Mouse (Mus musculus): ENCODE measurements at regions not wholly inside any gene's neighbourhood (a gene's known extent, or its start where the extent isn't known, plus 50 kb on each side); places are given as distances from the start of the nearest gene placed in this dataset.

DNA sequence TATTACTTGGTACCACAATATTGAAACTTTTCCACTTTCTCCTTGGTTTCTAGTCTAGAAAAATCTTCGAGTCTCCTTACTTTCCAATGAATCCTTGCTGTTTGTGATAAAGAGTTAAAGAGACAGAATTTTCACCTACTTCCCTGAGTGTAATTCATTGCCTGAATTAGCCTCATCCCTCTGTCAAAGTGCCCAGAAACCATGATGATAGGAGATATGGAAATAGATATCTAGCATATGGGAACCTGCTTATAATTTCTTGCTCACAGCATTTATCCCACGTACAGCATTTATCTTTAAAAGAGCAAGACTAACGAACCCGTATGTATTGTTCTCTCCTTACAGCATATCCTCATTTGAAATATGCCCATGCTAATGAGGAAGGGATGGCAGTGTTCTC, 128.2 kb upstream of the Satb1 start:
- Histone ChIP-seq H3K36me3 (ENCODE audit: control insufficient read depth, insufficient read depth) (no peaks in the 10 kb centered on the region), H3K27me3 (replicated peaks; ENCODE audit: control insufficient read depth, insufficient read depth, low read length) (no peaks in the 10 kb centered on the region), H3K4me2 (replicated peaks; ENCODE audit: low read depth) (no peak overlapping the region), H3K4me1 (replicated peaks; ENCODE audit: control insufficient read depth, insufficient read depth, low read length) (no peaks in the 10 kb centered on the region), H3K27ac (ENCODE audit: low read depth, low read length) (no peak overlapping the region), H3K9ac (ENCODE audit: low read depth, low read length) (no peak overlapping the region), H3K9me3 (ENCODE audit: control insufficient read depth) (no peaks in the 10 kb centered on the region), H3K4me3 (ENCODE audit: low read depth, low read length) (no peak overlapping the region)
- no peak for ATAC-seq
- 90% methylated on average over 4 of the region's 4 CpGs for whole genome bisulfite sequencing
- no peak for TF ChIP-seq CTCF (IDR thresholded peaks at IDR 0.05; ENCODE audit: low read depth)

DNA sequence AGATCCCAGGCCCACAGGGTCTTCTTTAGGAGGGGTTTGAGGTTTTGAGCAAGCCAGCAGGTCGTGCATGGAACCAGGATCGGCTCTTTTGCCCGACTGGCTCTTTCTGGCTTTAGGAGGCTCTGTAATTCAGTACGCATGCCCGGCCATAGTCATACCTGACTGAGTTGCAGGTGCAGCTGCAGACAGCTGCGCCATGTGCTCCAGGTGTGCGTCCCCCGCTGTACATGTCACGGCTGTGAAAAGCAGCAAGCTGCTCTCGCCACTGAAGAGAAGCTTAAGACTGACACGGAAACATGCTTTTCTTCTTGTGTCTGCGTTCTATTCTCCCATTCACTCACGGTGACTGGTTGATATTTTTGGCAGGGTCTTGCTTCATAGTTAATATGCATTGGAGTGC, 123.2 kb upstream of the Satb1 start:
- TF ChIP-seq CTCF (IDR thresholded peaks at IDR 0.05; ENCODE audit: low read depth), result no peak
- WGBS, result 87% methylated on average over 13 of the region's 13 CpGs
- Histone ChIP-seq H3K27me3 (replicated peaks; ENCODE audit: control insufficient read depth, insufficient read depth, low read length) (no peaks in the 10 kb centered on the region), H3K36me3 (ENCODE audit: control insufficient read depth, insufficient read depth) (no peaks in the 10 kb centered on the region), H3K27ac (ENCODE audit: low read depth, low read length) (no peak overlapping the region), H3K9me3 (ENCODE audit: control insufficient read depth) (no peaks in the 10 kb centered on the region), H3K4me3 (ENCODE audit: low read depth, low read length) (no peak overlapping the region), H3K4me1 (replicated peaks; ENCODE audit: control insufficient read depth, insufficient read depth, low read length) (no peaks in the 10 kb centered on the region), H3K9ac (ENCODE audit: low read depth, low read length) (no peak overlapping the region), H3K4me2 (replicated peaks; ENCODE audit: low read depth) (no peak overlapping the region)
- no peak for ATAC-seq

DNA sequence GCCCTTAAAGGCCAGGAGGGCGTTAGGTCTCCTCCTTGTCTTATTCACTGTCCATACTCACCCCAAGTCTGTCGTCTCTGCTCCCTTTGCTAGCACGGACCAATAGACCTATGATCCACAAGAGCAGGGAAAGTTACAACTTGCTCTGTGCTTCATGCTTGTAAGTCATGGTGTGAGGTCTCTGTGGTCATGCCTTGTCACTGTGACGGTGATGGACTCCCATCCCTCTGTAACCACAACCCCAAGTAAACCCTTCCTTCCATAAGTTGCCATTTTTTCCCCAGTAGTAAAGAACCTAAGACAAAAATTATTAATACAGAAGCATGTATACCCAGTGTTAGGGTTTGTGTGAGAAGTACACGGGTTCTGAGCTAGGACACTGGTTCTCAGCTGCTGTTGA, 104.6 kb upstream of the Satb1 start:
- no peak overlapping the region for H3K9ac ChIP-seq (ENCODE audit: low read depth, low read length)
- H3K4me1 ChIP-seq (replicated peaks; ENCODE audit: control insufficient read depth, insufficient read depth, low read length), result no peaks in the 10 kb centered on the region
- H3K9me3 ChIP-seq (ENCODE audit: control insufficient read depth), result no peaks in the 10 kb centered on the region
- TF ChIP-seq CTCF (IDR thresholded peaks at IDR 0.05; ENCODE audit: low read depth), result no peak
- ATAC-seq, result no peak
- H3K36me3 ChIP-seq (ENCODE audit: control insufficient read depth, insufficient read depth), result no peaks in the 10 kb centered on the region
- no peak overlapping the region for H3K4me3 ChIP-seq (ENCODE audit: low read depth, low read length)
- no peaks in the 10 kb centered on the region for H3K27me3 ChIP-seq (replicated peaks; ENCODE audit: control insufficient read depth, insufficient read depth, low read length)
- WGBS, result 83% methylated on average over 5 of the region's 5 CpGs
- H3K4me2 ChIP-seq (replicated peaks; ENCODE audit: low read depth), result no peak overlapping the region
- H3K27ac ChIP-seq (ENCODE audit: low read depth, low read length), result no peak overlapping the region

DNA sequence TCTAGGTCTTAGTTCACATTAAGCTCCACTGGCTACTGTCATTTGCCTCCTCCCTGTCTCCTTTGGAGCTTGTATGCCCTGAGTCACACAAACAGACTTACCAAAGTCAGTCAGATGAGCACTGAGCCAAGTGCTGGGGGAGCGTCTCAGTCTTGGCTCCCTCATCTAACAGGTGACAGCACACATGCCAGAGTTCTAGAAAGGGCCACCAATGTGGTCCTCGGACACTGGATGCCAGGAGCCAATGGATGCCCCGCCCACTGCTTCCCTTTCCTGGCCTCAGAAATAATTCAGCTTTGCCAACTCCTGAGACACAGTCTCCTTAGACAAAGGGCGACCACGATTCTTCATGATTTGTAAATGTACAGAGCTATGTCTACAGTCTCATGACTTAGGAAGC, 103.0 kb upstream of the Satb1 start:
- Histone ChIP-seq H3K4me3 (ENCODE audit: low read depth, low read length) (no peak overlapping the region), H3K9me3 (ENCODE audit: control insufficient read depth) (no peaks in the 10 kb centered on the region), H3K9ac (ENCODE audit: low read depth, low read length) (no peak overlapping the region), H3K27me3 (replicated peaks; ENCODE audit: control insufficient read depth, insufficient read depth, low read length) (no peaks in the 10 kb centered on the region), H3K36me3 (ENCODE audit: control insufficient read depth, insufficient read depth) (no peaks in the 10 kb centered on the region), H3K4me1 (replicated peaks; ENCODE audit: control insufficient read depth, insufficient read depth, low read length) (no peaks in the 10 kb centered on the region), H3K4me2 (replicated peaks; ENCODE audit: low read depth) (no peak overlapping the region), H3K27ac (ENCODE audit: low read depth, low read length) (no peak overlapping the region)
- no peak for ATAC-seq
- WGBS, result 74% methylated on average over 5 of the region's 5 CpGs
- no peak for TF ChIP-seq CTCF (IDR thresholded peaks at IDR 0.05; ENCODE audit: low read depth)

DNA sequence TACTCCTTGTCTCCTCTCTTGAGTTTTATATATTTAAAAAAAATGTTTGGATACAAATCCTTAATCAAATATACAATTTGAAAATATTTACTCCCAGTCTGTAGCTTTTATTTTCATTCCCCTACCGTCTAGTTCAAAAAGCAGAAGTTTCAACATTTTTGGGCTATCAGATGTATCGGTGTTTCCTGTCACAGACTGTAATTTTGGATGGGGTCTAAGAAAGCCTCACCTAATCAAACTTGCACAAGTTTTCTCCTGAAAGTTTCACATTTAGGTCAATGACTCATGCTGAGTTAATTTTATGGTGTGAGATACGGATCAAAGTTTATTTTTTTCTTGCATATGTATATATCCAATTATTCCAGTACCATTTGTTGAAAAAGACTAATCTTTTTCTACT, 93.3 kb upstream of the Satb1 start:
- WGBS, result 78% methylated on average over 3 of the region's 3 CpGs
- no peak for ATAC-seq
- Histone ChIP-seq H3K4me3 (ENCODE audit: low read depth, low read length) (no peak overlapping the region), H3K27ac (ENCODE audit: low read depth, low read length) (no peak overlapping the region), H3K4me2 (replicated peaks; ENCODE audit: low read depth) (no peak overlapping the region), H3K36me3 (ENCODE audit: control insufficient read depth, insufficient read depth) (no peaks in the 10 kb centered on the region), H3K9ac (ENCODE audit: low read depth, low read length) (no peak overlapping the region), H3K9me3 (ENCODE audit: control insufficient read depth) (no peaks in the 10 kb centered on the region), H3K27me3 (replicated peaks; ENCODE audit: control insufficient read depth, insufficient read depth, low read length) (no peaks in the 10 kb centered on the region), H3K4me1 (replicated peaks; ENCODE audit: control insufficient read depth, insufficient read depth, low read length) (no peaks in the 10 kb centered on the region)
- TF ChIP-seq CTCF (IDR thresholded peaks at IDR 0.05; ENCODE audit: low read depth), result no peak

DNA sequence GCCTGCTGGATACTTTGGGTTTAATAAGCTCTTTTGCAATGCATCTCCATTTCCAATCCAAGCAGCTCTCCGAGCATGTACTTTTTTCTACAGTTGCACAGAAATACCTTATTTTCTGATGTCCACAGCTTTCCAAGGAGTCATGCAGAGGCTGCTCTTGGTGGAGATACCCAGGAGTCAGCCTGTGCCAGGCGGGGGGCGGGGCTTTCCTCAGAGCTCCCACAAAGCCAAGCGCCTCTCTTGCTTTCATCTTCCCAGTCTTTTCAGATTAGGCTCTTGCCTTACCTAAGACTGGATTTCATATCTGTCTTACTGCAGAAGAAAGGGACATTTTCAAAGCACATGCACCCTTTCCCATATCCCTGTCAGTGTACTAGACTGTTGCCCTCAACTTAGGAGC, 73.9 kb upstream of the Satb1 start:
- no peak for TF ChIP-seq CTCF (IDR thresholded peaks at IDR 0.05; ENCODE audit: low read depth)
- H3K36me3 ChIP-seq (ENCODE audit: control insufficient read depth, insufficient read depth), result no peaks in the 10 kb centered on the region
- H3K4me2 ChIP-seq (replicated peaks; ENCODE audit: low read depth), result no peak overlapping the region
- WGBS, result 77% methylated on average over 4 of the region's 4 CpGs
- ATAC-seq, result no peak
- no peaks in the 10 kb centered on the region for H3K27me3 ChIP-seq (replicated peaks; ENCODE audit: control insufficient read depth, insufficient read depth, low read length)
- no peaks in the 10 kb centered on the region for H3K9me3 ChIP-seq (ENCODE audit: control insufficient read depth)
- H3K4me1 ChIP-seq (replicated peaks; ENCODE audit: control insufficient read depth, insufficient read depth, low read length), result no peaks in the 10 kb centered on the region
- no peak overlapping the region for H3K9ac ChIP-seq (ENCODE audit: low read depth, low read length)
- H3K4me3 ChIP-seq (ENCODE audit: low read depth, low read length), result no peak overlapping the region
- no peak overlapping the region for H3K27ac ChIP-seq (ENCODE audit: low read depth, low read length)

DNA sequence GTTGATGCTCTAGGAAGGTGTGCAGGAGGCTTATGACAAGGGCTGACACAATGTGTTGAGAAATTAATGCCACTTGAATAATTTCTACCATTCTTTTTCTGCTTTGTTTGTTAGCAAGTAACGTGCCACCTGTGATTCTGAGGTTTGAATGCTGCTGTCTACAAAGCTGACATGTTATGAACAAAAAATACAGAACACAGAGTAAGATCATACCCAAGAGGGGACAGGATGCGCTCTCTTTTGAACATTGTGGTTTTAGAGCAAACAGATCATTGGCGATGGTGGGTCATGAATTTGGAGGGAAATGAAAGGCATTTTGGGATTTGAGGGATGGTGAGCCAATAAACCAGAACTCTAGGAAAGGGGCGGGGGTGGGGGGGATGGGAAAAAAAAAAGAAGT, 73.3 kb upstream of the Satb1 start:
- Histone ChIP-seq H3K9me3 (ENCODE audit: control insufficient read depth) (no peaks in the 10 kb centered on the region), H3K4me1 (replicated peaks; ENCODE audit: control insufficient read depth, insufficient read depth, low read length) (no peaks in the 10 kb centered on the region), H3K27me3 (replicated peaks; ENCODE audit: control insufficient read depth, insufficient read depth, low read length) (no peaks in the 10 kb centered on the region), H3K4me3 (ENCODE audit: low read depth, low read length) (no peak overlapping the region), H3K9ac (ENCODE audit: low read depth, low read length) (no peak overlapping the region), H3K4me2 (replicated peaks; ENCODE audit: low read depth) (no peak overlapping the region), H3K36me3 (ENCODE audit: control insufficient read depth, insufficient read depth) (no peaks in the 10 kb centered on the region), H3K27ac (ENCODE audit: low read depth, low read length) (no peak overlapping the region)
- TF ChIP-seq CTCF (IDR thresholded peaks at IDR 0.05; ENCODE audit: low read depth), result no peak
- 76% methylated on average over 4 of the region's 4 CpGs for WGBS
- no peak for ATAC-seq

All from intestine, postnatal 0 days (tissue).